In genomic region chr16:4870490-4870889, GRCm38 (mm10) we compare ENCODE assay signal across 27 mouse cellular contexts. TPM values are rescaled to one million over a fixed set of nuclear protein-coding genes. Genes with fewer than 3 reads are reported as not detected.
"Had no signal": no experiment of that assay in that cellular context is flagged by ENCODE, and none has a peak within 500 bp of the region (broad histone marks: within the 10 kb centered on the region; RNA-seq: fewer than 3 reads in every experiment).

No protein-coding gene starts in this region.

- H3K27ac ChIP-seq: liver, embryonic 13.5 days; liver, embryonic 15.5 days; lung, embryonic 15.5 days; macrophage; midbrain, embryonic 12.5 days; neural tube, embryonic 13.5 days; neural tube, embryonic 15.5 days; stomach, embryonic 15.5 days; stomach, postnatal 0 days had no signal

- H3K27me3 ChIP-seq: liver, embryonic 13.5 days; liver, embryonic 15.5 days; lung, embryonic 15.5 days; megakaryocyte, embryonic 14.5 days; midbrain, embryonic 12.5 days; neural tube, embryonic 13.5 days; neural tube, embryonic 15.5 days; stomach, embryonic 15.5 days had no signal

- ATAC-seq: liver, postnatal 0 days had no signal

- DNase-seq: liver, embryonic 13.5 days; liver, postnatal 0 days; lung, adult 2 months; lung, postnatal 14 days; lung, postnatal 36 days; midbrain, embryonic 14.5 days; retina, postnatal 1 day; right cerebral cortex, adult 18-20 months; right cerebral cortex, postnatal 25 days; right cerebral cortex, postnatal 4 days; thymus, adult 2 months; thymus, postnatal 25 days; thymus, postnatal 4 days had no signal

- H3K4me2 ChIP-seq: liver, embryonic 11.5 days; liver, embryonic 13.5 days; liver, embryonic 15.5 days; lung, embryonic 15.5 days; midbrain, embryonic 12.5 days; neural tube, embryonic 13.5 days; neural tube, embryonic 15.5 days; stomach, embryonic 15.5 days had no signal

- H3K4me1 ChIP-seq: midbrain, embryonic 12.5 days had no signal

- H3K9me3 ChIP-seq: liver, embryonic 13.5 days; liver, embryonic 15.5 days; lung, embryonic 15.5 days; megakaryocyte, embryonic 14.5 days; midbrain, embryonic 12.5 days; neural tube, embryonic 13.5 days; neural tube, embryonic 15.5 days; stomach, embryonic 15.5 days had no signal

- H3K9ac ChIP-seq: liver, embryonic 13.5 days; liver, embryonic 15.5 days; liver, postnatal 0 days; lung, embryonic 15.5 days; midbrain, embryonic 12.5 days; neural tube, embryonic 13.5 days; neural tube, embryonic 15.5 days; stomach, embryonic 15.5 days had no signal

- H3K4me3 ChIP-seq: liver, embryonic 13.5 days; liver, embryonic 15.5 days; lung, embryonic 15.5 days; megakaryocyte, embryonic 14.5 days; midbrain, embryonic 12.5 days; neural tube, embryonic 13.5 days; neural tube, embryonic 15.5 days; stomach, embryonic 15.5 days had no signal

RNA-seq across cellular contexts. Expression of gene 4930562C15Rik, which starts 35.3 kb away (rescaled TPM):
- total RNA-seq: megakaryocyte progenitor cell, adult 5-6 weeks; midbrain, postnatal 0 days; monocyte, adult 5-6 weeks had no signal
- polyA plus RNA-seq: liver, embryonic 13.5 days; liver, postnatal 0 days; spleen, adult 2 months had no signal
